Mouse (Mus musculus): ENCODE measurements around the gene Rnase12. TPM values are rescaled to one million over a fixed set of nuclear protein-coding genes. Genes with fewer than 3 reads are reported as not detected.
"Not testable (repeated sequence)": the region's sequence is repeated elsewhere in the genome, so short reads cannot be mapped to it uniquely, and the experiment has no call there.

The Rnase12 gene
- not detected in 2 replicates for polyA plus RNA-seq (2015; fragmentation: Nextera tagmentation; extraction: Ambion mirVana)

DNA sequence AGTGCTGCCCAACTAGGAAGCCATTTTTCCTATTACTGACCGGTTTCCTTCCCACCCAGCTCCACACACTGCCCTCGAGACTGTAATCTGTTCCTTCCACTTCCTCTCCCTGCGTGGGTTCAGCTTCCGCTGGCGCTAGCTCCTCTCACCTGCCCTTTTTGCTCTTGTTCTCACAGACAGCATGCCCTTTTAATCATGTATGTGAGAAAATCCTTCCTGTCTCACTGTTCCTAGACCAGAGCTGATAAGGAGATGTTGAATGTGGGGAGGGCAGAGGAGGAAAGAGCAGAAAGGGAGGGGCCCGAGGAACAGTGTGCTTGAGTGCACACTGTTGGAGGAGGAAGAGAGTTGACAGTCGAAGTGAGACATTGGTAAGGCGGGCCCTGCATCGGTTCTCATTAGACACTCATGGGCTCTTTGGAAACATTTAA lies at the start of gene Rnase12:
Gene Rnase12, minus strand, starts transcription at position 261 of the 431 bp plus-strand sequence.
- Histone ChIP-seq H3K9ac (replicated peaks) (no peak within 1 kb of the TSS), H3K4me2 (replicated peaks) (no peak within 1 kb of the TSS), H3K4me3 (no peak within 1 kb of the TSS), H3K9me3 (no peaks in the 10 kb centered on the region), H3K27me3 (no peaks in the 10 kb centered on the region), H3K36me3 (no peaks in the 10 kb centered on the region), H3K27ac (replicated peaks) (no peak within 1 kb of the TSS), H3K4me1 (peaks cover 11% of the 10 kb centered on the region)
- 72% methylated on average over 9 of the region's 9 CpGs for WGBS
- no peak for ATAC-seq (replicated peaks)

GRCm38 (mm10) chr14:51106449-51106967 lies 49.0 kb upstream of the Rnase12 start:
- Histone ChIP-seq H3K9ac (replicated peaks) (no peak overlapping the region), H3K36me3 (no peaks in the 10 kb centered on the region), H3K27me3 (no peaks in the 10 kb centered on the region), H3K9me3 (no peaks in the 10 kb centered on the region), H3K4me3 (no peak overlapping the region), H3K4me2 (replicated peaks) (no peak overlapping the region), H3K4me1 (no peaks in the 10 kb centered on the region), H3K27ac (replicated peaks) (no peak overlapping the region)
- no peak for ATAC-seq (replicated peaks)

DNA sequence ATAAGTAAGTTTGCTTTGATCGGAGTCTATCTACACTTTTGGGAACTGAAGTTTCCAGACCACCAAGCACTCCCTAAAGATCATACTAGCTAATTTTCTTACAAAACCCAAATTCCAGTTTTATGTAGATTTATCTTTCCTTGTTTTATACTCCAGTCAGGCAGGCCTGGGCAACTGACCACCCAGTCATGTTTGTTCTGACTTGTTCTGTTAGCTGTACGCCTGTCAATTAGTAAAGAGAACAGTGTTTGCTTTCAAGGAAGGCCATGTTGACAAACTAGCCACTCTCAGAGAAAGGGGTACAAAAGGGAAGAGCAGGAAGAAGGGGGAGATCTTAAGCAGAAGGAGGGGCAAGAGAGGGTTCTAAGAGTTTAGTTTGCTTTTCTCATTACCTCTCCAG lies 46.9 kb upstream of the Rnase12 start:
- no peak overlapping the region for H3K9ac ChIP-seq (replicated peaks)
- H3K9me3 ChIP-seq: no peaks in the 10 kb centered on the region
- no peak overlapping the region for H3K27ac ChIP-seq (replicated peaks)
- no peak for ATAC-seq (replicated peaks)
- no peaks in the 10 kb centered on the region for H3K27me3 ChIP-seq
- WGBS: 88% methylated on average over 2 of the region's 2 CpGs
- no peak overlapping the region for H3K4me3 ChIP-seq
- H3K4me2 ChIP-seq (replicated peaks): no peak overlapping the region
- no peaks in the 10 kb centered on the region for H3K36me3 ChIP-seq
- H3K4me1 ChIP-seq: no peaks in the 10 kb centered on the region

DNA sequence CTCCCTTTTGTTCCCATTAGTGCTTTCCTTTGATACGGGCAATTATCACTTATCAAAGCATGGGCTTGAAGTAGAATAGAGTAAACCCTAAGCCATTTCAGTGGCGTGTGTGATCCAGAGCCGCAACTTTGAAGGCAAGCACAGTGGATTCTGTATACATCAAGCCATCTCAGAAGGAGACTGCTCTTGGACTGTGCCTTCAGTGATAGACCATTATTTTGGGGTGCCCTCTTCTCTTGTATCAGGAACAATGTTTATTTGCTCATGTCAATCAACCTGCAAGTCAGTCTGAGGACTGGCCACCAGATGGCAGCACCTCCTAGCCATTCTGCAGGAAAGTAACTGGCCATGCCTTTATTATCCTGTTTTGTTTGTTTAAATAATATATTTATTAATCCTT lies 45.8 kb upstream of the Rnase12 start:
- H3K9me3 ChIP-seq: no peaks in the 10 kb centered on the region
- H3K27me3 ChIP-seq: no peaks in the 10 kb centered on the region
- H3K4me2 ChIP-seq (replicated peaks): no peak overlapping the region
- no peak overlapping the region for H3K27ac ChIP-seq (replicated peaks)
- 41% methylated on average over 3 of the region's 3 CpGs for WGBS
- no peaks in the 10 kb centered on the region for H3K4me1 ChIP-seq
- H3K36me3 ChIP-seq: no peaks in the 10 kb centered on the region
- H3K4me3 ChIP-seq: no peak overlapping the region
- ATAC-seq (replicated peaks): peak; percentile 60
- no peak overlapping the region for H3K9ac ChIP-seq (replicated peaks)

DNA sequence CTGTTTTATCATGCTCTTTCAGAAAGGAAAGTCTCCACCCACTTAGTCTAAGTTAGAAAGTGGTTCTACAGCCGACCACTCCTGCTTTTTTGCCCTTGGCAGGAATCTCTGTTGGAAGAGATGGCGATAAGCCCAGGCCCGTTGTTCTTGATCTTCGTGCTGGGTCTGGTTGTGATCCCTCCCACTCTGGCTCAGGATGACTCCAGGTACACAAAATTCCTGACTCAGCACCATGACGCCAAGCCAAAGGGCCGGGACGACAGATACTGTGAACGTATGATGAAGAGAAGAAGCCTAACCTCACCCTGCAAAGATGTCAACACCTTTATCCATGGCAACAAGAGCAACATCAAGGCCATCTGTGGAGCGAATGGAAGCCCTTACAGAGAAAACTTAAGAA lies 43.8 kb upstream of the Rnase12 start:
- Histone ChIP-seq H3K9ac (replicated peaks) (no peak overlapping the region), H3K27ac (replicated peaks) (no peak overlapping the region), H3K27me3 (no peaks in the 10 kb centered on the region), H3K4me3 (no peak overlapping the region), H3K36me3 (no peaks in the 10 kb centered on the region), H3K9me3 (no peaks in the 10 kb centered on the region), H3K4me2 (replicated peaks) (no peak overlapping the region), H3K4me1 (no peaks in the 10 kb centered on the region)
- no peak for ATAC-seq (replicated peaks)
- 76% methylated on average over 9 of the region's 9 CpGs for WGBS

DNA sequence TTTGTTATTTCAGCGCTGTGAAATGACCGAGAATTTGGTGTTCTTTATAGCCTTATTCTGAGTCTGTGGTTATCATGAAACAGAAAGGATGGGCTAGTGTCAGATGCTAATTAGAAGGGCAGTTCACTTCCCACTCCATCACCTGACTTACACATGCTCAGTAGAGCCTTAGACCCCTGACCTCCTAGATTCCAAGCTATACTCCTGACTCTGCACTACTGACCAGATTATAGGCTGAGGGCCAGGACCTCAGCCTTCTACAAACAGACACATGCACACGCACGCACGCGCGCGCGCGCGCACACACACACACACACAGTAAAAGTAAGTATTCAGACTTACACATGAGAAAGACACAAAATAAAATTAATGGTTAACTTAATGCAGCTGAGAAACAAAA lies 41.5 kb upstream of the Rnase12 start:
- Histone ChIP-seq H3K4me1 (no peaks in the 10 kb centered on the region), H3K36me3 (no peaks in the 10 kb centered on the region), H3K27me3 (no peaks in the 10 kb centered on the region), H3K4me2 (replicated peaks) (no peak overlapping the region), H3K9me3 (no peaks in the 10 kb centered on the region), H3K27ac (replicated peaks) (no peak overlapping the region), H3K9ac (replicated peaks) (no peak overlapping the region), H3K4me3 (no peak overlapping the region)
- no peak for ATAC-seq (replicated peaks)
- WGBS: 95% methylated on average over 11 of the region's 11 CpGs

GRCm38 (mm10) chr14:51098300-51098699 lies 40.8 kb upstream of the Rnase12 start:
- not testable (repeated sequence) for H3K4me2 ChIP-seq (replicated peaks); H3K9ac ChIP-seq (replicated peaks); H3K4me1 ChIP-seq; H3K9me3 ChIP-seq; H3K27me3 ChIP-seq; H3K36me3 ChIP-seq; H3K27ac ChIP-seq (replicated peaks); H3K4me3 ChIP-seq
- peak; percentile 55 for ATAC-seq (replicated peaks)
- WGBS: 24% methylated on average over 1 of the region's 1 CpGs

GRCm38 (mm10) chr14:51095736-51096524 lies 38.5 kb upstream of the Rnase12 start:
- H3K36me3 ChIP-seq: no peaks in the 10 kb centered on the region
- H3K27me3 ChIP-seq: no peaks in the 10 kb centered on the region
- no peak overlapping the region for H3K9ac ChIP-seq (replicated peaks)
- no peak overlapping the region for H3K27ac ChIP-seq (replicated peaks)
- peaks cover 8% of the 10 kb centered on the region; the same call in 1 of the 2 replicates for H3K4me1 ChIP-seq
- ATAC-seq (replicated peaks): no peak
- no peak overlapping the region for H3K4me3 ChIP-seq
- H3K4me2 ChIP-seq (replicated peaks): no peak overlapping the region
- H3K9me3 ChIP-seq: no peaks in the 10 kb centered on the region
- WGBS: 72% methylated on average over 9 of the region's 9 CpGs

- peaks cover 9% of the 10 kb centered on the region; the same call in 1 of the 2 replicates for H3K4me1 ChIP-seq
- H3K9ac ChIP-seq (replicated peaks): no peak overlapping the region
- no peaks in the 10 kb centered on the region for H3K27me3 ChIP-seq
- H3K4me3 ChIP-seq: no peak overlapping the region
- no peaks in the 10 kb centered on the region for H3K9me3 ChIP-seq
- no peak overlapping the region for H3K27ac ChIP-seq (replicated peaks)
- no peak overlapping the region for H3K4me2 ChIP-seq (replicated peaks)
- H3K36me3 ChIP-seq: no peaks in the 10 kb centered on the region
- ATAC-seq (replicated peaks): no peak
- 73% methylated on average over 9 of the region's 9 CpGs for WGBS
Measured at GRCm38 (mm10) chr14:51094921-51095320, 37.5 kb upstream of the Rnase12 start.

GRCm38 (mm10) chr14:51094096-51094875 lies 36.8 kb upstream of the Rnase12 start:
- no peaks in the 10 kb centered on the region for H3K27me3 ChIP-seq
- no peak for ATAC-seq (replicated peaks)
- H3K9me3 ChIP-seq: no peaks in the 10 kb centered on the region
- H3K9ac ChIP-seq (replicated peaks): no peak overlapping the region
- 68% methylated on average over 5 of the region's 5 CpGs for WGBS
- no peak overlapping the region for H3K27ac ChIP-seq (replicated peaks)
- no peak overlapping the region for H3K4me2 ChIP-seq (replicated peaks)
- peaks cover 9% of the 10 kb centered on the region; the same call in 1 of the 2 replicates for H3K4me1 ChIP-seq
- no peaks in the 10 kb centered on the region for H3K36me3 ChIP-seq
- H3K4me3 ChIP-seq: no peak overlapping the region

GRCm38 (mm10) chr14:51093496-51093895 lies 36.0 kb upstream of the Rnase12 start:
- ATAC-seq (replicated peaks): no peak
- H3K9me3 ChIP-seq: no peaks in the 10 kb centered on the region
- WGBS: 31% methylated on average over 3 of the region's 3 CpGs
- H3K36me3 ChIP-seq: no peaks in the 10 kb centered on the region
- no peak overlapping the region for H3K4me3 ChIP-seq
- H3K9ac ChIP-seq (replicated peaks): no peak overlapping the region
- H3K27me3 ChIP-seq: no peaks in the 10 kb centered on the region
- no peak overlapping the region for H3K27ac ChIP-seq (replicated peaks)
- H3K4me2 ChIP-seq (replicated peaks): no peak overlapping the region
- peaks cover 14% of the 10 kb centered on the region; the same call in 1 of the 2 replicates for H3K4me1 ChIP-seq

- Histone ChIP-seq H3K4me2 (replicated peaks) (peak overlapping the region; percentile 79), H3K27me3 (no peaks in the 10 kb centered on the region), H3K9ac (replicated peaks) (no peak overlapping the region), H3K36me3 (no peaks in the 10 kb centered on the region), H3K27ac (replicated peaks) (no peak overlapping the region), H3K4me3 (peak overlapping the region; percentile 72; the same call in 1 of the 2 replicates), H3K9me3 (no peaks in the 10 kb centered on the region), H3K4me1 (peaks cover 19% of the 10 kb centered on the region)
- ATAC-seq (replicated peaks): no peak
- 51% methylated on average over 8 of the region's 8 CpGs for WGBS
Measured at GRCm38 (mm10) chr14:51092073-51092620, 34.7 kb upstream of the Rnase12 start.

Data from forebrain, embryonic 15.5 days (tissue).